Mouse (Mus musculus): Measurements from ENCODE around the gene Zfp523. TPM values are rescaled to one million over a fixed set of nuclear protein-coding genes. Genes with fewer than 3 reads are reported as not detected.

The Zfp523 gene
- polyA plus RNA-seq (2012), result 0.39 and 0.46 TPM in 2 replicates

DNA sequence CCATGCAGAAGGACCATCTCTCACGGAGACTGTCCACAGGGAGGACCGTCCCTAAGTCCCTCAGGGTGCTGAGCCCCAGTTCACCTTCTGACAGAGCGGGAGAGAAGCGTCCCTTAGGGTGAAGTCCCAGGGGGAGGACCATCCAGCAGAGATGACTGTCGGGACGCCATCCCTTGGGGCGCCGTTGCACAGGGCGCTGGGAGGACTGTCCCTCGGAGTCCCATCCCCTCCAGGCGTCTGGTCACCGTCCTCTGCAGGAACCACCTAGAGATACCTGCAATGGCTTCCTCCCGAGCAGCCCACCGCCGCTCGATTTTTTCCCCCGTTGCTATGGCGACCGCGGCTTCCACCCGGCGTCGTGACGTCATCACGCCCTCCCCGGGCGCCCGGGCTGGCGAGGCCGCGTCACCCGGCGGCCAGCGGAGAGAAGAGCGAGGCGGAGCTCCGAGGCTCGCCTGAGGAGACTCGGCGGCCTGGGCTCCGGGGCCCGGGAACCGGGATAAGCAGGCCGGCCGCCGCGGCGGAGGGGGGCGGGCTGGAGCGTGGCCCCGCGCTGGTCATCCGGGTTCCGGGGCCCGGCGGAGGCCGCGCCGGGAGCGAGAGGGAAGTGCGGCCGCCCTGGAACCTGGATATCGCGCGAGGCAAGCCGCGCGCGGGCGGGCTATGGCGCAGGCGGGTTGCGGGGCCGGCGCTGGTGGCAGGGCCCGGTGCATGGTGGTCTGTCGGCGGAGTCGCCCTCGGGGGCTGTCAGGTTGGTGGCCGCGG, at the start of gene Zfp523:
Gene Zfp523, plus strand, starts transcription at position 355 of the 765 bp plus-strand sequence.
- peak within 1 kb of the TSS; percentile 75 for H3K4me3 ChIP-seq (replicated peaks)
- peaks cover 18% of the 10 kb centered on the region for H3K4me1 ChIP-seq (ENCODE audit: control insufficient read depth)
- no peaks in the 10 kb centered on the region for H3K36me3 ChIP-seq (ENCODE audit: control insufficient read depth)
- peaks cover 12% of the 10 kb centered on the region for H3K27me3 ChIP-seq (ENCODE audit: control insufficient read depth)
- H3K9me3 ChIP-seq (ENCODE audit: control insufficient read depth, low read length), result no peaks in the 10 kb centered on the region
- TF ChIP-seq TAL1 (IDR thresholded peaks at IDR 0.05; ENCODE audit: low read length) (no peak), GATA1 (IDR thresholded peaks at IDR 0.05; ENCODE audit: low read length) (no peak)

DNA sequence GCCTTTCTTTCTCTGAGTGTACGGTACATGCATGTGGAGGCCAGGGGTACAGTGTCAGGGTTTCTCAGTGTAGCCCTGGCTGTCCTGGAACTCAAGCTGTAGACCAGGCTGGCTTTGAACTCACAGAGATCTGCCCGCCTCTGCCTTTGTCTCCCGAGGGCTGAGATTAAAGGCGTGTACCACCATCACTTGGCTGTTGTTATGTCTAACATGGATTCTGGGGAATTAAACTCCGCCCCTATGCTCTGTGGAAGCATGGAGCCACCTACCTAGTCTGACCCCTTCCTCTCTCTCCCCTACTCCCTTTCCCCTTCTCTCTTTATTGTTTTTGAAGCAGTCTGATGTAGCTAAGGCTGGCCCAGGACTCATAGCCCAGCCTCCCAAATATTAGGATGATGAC, 47.1 kb upstream of the Zfp523 start:
- no peaks in the 10 kb centered on the region for H3K4me1 ChIP-seq (ENCODE audit: control insufficient read depth)
- no peak overlapping the region for H3K4me3 ChIP-seq (replicated peaks)
- H3K36me3 ChIP-seq (ENCODE audit: control insufficient read depth), result no peaks in the 10 kb centered on the region
- H3K27me3 ChIP-seq (ENCODE audit: control insufficient read depth), result peaks cover 7% of the 10 kb centered on the region
- no peak for TF ChIP-seq GATA1 (IDR thresholded peaks at IDR 0.05; ENCODE audit: low read length)
- no peak for TF ChIP-seq TAL1 (IDR thresholded peaks at IDR 0.05; ENCODE audit: low read length)
- no peaks in the 10 kb centered on the region for H3K9me3 ChIP-seq (ENCODE audit: control insufficient read depth, low read length)

DNA sequence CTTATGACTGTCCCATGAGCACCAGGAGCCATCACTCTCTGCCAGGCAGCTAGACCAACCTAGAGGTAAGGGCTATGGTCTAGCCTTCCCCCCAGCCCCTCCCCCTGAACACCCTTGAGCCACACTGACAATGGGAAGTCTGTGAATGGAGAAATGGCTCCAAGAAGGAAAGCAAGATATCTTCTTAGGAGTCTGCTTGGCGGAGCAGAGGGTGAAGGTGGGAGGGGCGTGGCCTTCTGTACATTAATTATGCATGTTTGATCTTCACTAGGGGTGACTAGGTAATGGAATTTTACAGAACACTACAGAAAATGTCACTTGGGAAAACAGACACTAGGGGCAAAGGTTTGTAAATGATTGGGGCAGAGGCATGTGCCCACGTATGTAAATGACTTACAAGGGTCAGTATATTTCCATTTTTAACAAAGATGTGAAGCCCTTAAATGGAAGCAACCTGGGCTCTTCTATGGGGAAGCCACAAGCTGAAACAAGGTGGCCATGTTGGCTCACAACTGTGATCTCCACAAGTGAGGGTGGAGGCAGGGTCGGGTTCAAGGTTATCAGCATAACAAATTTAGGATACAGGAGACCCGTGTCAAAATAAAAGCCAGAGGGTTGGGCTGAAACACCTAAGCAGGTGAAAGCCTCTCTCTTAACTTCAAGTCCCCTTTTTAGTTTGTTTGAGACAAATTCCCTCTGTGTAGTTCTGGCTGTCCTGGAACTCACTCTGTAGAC, 46.4 kb upstream of the Zfp523 start:
- H3K27me3 ChIP-seq (ENCODE audit: control insufficient read depth), result peaks cover 7% of the 10 kb centered on the region
- H3K36me3 ChIP-seq (ENCODE audit: control insufficient read depth), result no peaks in the 10 kb centered on the region
- no peak overlapping the region for H3K4me3 ChIP-seq (replicated peaks)
- TF ChIP-seq GATA1 (IDR thresholded peaks at IDR 0.05; ENCODE audit: low read length) (no peak), TAL1 (IDR thresholded peaks at IDR 0.05; ENCODE audit: low read length) (no peak)
- H3K9me3 ChIP-seq (ENCODE audit: control insufficient read depth, low read length), result no peaks in the 10 kb centered on the region
- no peaks in the 10 kb centered on the region for H3K4me1 ChIP-seq (ENCODE audit: control insufficient read depth)

DNA sequence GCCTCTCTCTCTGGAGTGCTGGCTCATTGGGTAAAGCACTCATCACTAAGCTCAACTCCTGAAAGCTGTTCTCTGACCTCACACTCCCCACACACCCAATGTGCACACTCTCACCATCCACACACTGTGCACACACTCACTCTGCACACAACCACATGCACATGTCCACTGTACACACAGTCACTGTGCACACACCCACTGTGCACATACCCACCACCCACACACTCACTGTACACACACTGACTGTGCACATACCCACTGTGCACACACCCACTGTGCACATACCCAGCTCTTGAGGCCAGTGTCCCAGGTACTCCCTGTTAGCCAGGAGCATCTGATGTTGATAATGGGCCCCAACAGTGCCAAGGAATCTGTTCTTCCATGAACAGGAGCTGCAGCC, 45.8 kb upstream of the Zfp523 start:
- no peaks in the 10 kb centered on the region for H3K9me3 ChIP-seq (ENCODE audit: control insufficient read depth, low read length)
- peaks cover 5% of the 10 kb centered on the region for H3K27me3 ChIP-seq (ENCODE audit: control insufficient read depth)
- no peaks in the 10 kb centered on the region for H3K36me3 ChIP-seq (ENCODE audit: control insufficient read depth)
- TF ChIP-seq TAL1 (IDR thresholded peaks at IDR 0.05; ENCODE audit: low read length), result no peak
- no peak for TF ChIP-seq GATA1 (IDR thresholded peaks at IDR 0.05; ENCODE audit: low read length)
- no peak overlapping the region for H3K4me3 ChIP-seq (replicated peaks)
- H3K4me1 ChIP-seq (ENCODE audit: control insufficient read depth), result no peaks in the 10 kb centered on the region

- TF ChIP-seq TAL1 (IDR thresholded peaks at IDR 0.05; ENCODE audit: low read length) (no peak), GATA1 (IDR thresholded peaks at IDR 0.05; ENCODE audit: low read length) (no peak)
- H3K36me3 ChIP-seq (ENCODE audit: control insufficient read depth), result no peaks in the 10 kb centered on the region
- no peak overlapping the region for H3K4me3 ChIP-seq (replicated peaks)
- peaks cover 5% of the 10 kb centered on the region for H3K27me3 ChIP-seq (ENCODE audit: control insufficient read depth)
- no peaks in the 10 kb centered on the region for H3K4me1 ChIP-seq (ENCODE audit: control insufficient read depth)
- no peaks in the 10 kb centered on the region for H3K9me3 ChIP-seq (ENCODE audit: control insufficient read depth, low read length)
These were observed 43.7 kb upstream of the Zfp523 start for GRCm38 (mm10) chr17:28133193-28133592.

GRCm38 (mm10) chr17:28135496-28135895, 41.4 kb upstream of the Zfp523 start:
- Histone ChIP-seq H3K4me1 (ENCODE audit: control insufficient read depth) (no peaks in the 10 kb centered on the region), H3K4me3 (replicated peaks) (no peak overlapping the region), H3K27me3 (ENCODE audit: control insufficient read depth) (peaks cover 20% of the 10 kb centered on the region), H3K9me3 (ENCODE audit: control insufficient read depth, low read length) (no peaks in the 10 kb centered on the region), H3K36me3 (ENCODE audit: control insufficient read depth) (no peaks in the 10 kb centered on the region)
- TF ChIP-seq TAL1 (IDR thresholded peaks at IDR 0.05; ENCODE audit: low read length) (no peak), GATA1 (IDR thresholded peaks at IDR 0.05; ENCODE audit: low read length) (no peak)

DNA sequence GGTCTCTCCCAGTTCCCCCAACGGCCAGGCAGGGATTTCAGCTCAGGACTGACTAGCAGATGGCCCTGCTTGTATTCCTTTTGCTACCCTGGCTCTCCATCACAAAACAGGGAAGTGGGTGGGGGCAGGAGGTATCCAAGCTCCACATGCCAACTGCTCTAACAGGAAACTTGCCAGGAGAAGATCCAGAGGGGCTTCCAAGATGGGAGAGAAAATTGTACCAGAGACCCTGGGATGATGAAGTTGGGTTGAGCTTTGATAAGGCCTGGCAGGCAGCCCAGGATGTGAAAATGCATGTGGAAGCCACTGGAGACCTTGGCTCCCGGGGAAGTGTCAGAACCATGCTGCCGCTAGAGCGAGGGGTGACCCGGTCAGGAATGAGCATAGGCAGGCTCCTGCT, 40.7 kb upstream of the Zfp523 start:
- Histone ChIP-seq H3K27me3 (ENCODE audit: control insufficient read depth) (peaks cover 28% of the 10 kb centered on the region), H3K9me3 (ENCODE audit: control insufficient read depth, low read length) (no peaks in the 10 kb centered on the region), H3K4me1 (ENCODE audit: control insufficient read depth) (no peaks in the 10 kb centered on the region), H3K4me3 (replicated peaks) (no peak overlapping the region), H3K36me3 (ENCODE audit: control insufficient read depth) (no peaks in the 10 kb centered on the region)
- TF ChIP-seq GATA1 (IDR thresholded peaks at IDR 0.05; ENCODE audit: low read length), result no peak
- TF ChIP-seq TAL1 (IDR thresholded peaks at IDR 0.05; ENCODE audit: low read length), result no peak

DNA sequence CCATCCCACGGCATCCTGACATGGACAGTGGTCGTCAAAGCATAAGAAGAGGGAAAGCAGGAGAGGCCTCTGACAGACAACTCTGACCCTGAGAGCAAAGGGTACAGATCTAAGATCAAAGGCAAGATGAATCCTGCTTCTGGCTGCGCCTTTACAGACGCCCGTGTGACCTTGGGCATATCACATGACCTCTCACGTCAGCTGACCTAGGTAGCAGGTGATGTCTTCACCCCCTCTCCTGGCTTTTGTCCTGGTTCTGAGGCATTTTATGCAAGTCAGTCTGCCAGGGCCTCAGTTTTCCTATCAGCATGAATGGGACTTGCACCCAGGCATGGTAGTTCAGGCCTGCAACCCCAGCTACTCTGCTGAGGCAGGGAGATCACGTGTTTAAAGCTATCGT, 38.9 kb upstream of the Zfp523 start:
- no peaks in the 10 kb centered on the region for H3K4me1 ChIP-seq (ENCODE audit: control insufficient read depth)
- no peaks in the 10 kb centered on the region for H3K36me3 ChIP-seq (ENCODE audit: control insufficient read depth)
- TF ChIP-seq GATA1 (IDR thresholded peaks at IDR 0.05; ENCODE audit: low read length) (no peak), TAL1 (IDR thresholded peaks at IDR 0.05; ENCODE audit: low read length) (no peak)
- peaks cover 46% of the 10 kb centered on the region for H3K27me3 ChIP-seq (ENCODE audit: control insufficient read depth)
- H3K4me3 ChIP-seq (replicated peaks), result no peak overlapping the region
- no peaks in the 10 kb centered on the region for H3K9me3 ChIP-seq (ENCODE audit: control insufficient read depth, low read length)

- Histone ChIP-seq H3K36me3 (ENCODE audit: control insufficient read depth) (no peaks in the 10 kb centered on the region), H3K4me3 (replicated peaks) (no peak overlapping the region), H3K4me1 (ENCODE audit: control insufficient read depth) (no peaks in the 10 kb centered on the region), H3K27me3 (ENCODE audit: control insufficient read depth) (peaks cover 52% of the 10 kb centered on the region), H3K9me3 (ENCODE audit: control insufficient read depth, low read length) (no peaks in the 10 kb centered on the region)
- TF ChIP-seq TAL1 (IDR thresholded peaks at IDR 0.05; ENCODE audit: low read length), result no peak
- TF ChIP-seq GATA1 (IDR thresholded peaks at IDR 0.05; ENCODE audit: low read length), result no peak
These were observed 38.2 kb upstream of the Zfp523 start for GRCm38 (mm10) chr17:28138685-28139084.

Data from erythroblast, embryonic 14.5 days (primary cell).